Mouse (Mus musculus) cerebellum, adult 9-10 months (tissue): ENCODE measurements around the gene Zfp968.
"Not testable (repeated sequence)": the region's sequence is repeated elsewhere in the genome, so short reads cannot be mapped to it uniquely, and the experiment has no call there.

Source experiments
- DNase-seq: peaks from one replicate; pipeline ENCODE4 v3.0.0; 2022

Zfp968 gene

GRCm38 (mm10) chr2:175372136-175372535 lies at the start of gene Zfp968:
Zfp968 (plus strand) TSS chr2:175372436.
- not testable (repeated sequence) for DNase-seq

- not testable (repeated sequence) for DNase-seq
Observed at GRCm38 (mm10) chr2:175338097-175338496, 34.1 kb upstream of the Zfp968 start, which contains the start of gene Gm4631. Gm4631 (minus strand) TSS chr2:175338197.
